Mouse (Mus musculus) spleen, adult 2 months (tissue): ENCODE measurements around the gene Gtf2h5.

ENCODE experiments used
- CTCF ChIP-seq: fragments of 200-500 bp; IDR thresholded peaks from 2 replicates; pipeline ENCODE4 v1.5.1; 2011; ENCODE audit warnings: mild to moderate bottlenecking, inconsistent platforms; ENCODE audit not compliant: insufficient read depth, insufficient read length, insufficient replicate concordance; ENCODE audit errors: extremely low read depth
- POLR2A ChIP-seq: fragments of 200-500 bp; IDR thresholded peaks from 2 replicates; pipeline ENCODE4 v1.6.1; 2011; ENCODE audit warnings: low read depth, low read length, inconsistent platforms

DNA sequence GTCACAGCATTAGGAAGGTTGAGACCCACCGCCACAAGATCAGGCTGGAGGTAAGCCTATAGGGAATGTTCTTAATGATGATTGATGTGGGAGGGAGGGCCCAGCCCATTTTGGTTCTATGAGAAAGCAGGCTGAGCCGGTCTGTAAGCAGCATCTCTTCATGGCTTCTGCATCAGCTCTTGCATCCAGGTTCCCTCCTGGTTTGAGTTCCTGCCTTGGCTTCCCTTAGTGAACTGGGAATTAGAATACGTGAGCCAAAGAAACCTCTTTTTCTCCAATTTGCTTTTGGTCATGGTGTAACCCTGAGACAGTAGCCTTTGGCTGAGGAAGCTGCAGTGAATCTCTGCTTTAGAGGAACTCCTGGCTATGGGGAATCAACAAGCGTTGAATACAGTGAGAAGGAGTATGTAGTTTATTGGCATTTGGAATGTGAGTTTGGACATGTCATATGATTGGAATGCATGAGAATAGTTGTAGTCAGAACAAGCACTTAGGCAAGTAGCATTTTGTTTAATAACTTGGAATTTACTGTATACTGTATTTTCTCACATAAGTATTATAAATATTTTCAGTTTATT is 37.7 kb downstream of the Gtf2h5 start:
- TF ChIP-seq CTCF (no peak), POLR2A (no peak)
